Mouse (Mus musculus) kidney, adult 2 months (tissue): Measurements from ENCODE around the gene Rnf185. TPM values are rescaled to one million over a fixed set of nuclear protein-coding genes. Genes with fewer than 3 reads are reported as not detected.

Source experiments
- DNase-seq: peaks from one replicate; pipeline ENCODE4 v3.0.0; 2021
- H3K27ac ChIP-seq: fragments of 200-500 bp; 2 replicates; pipeline ENCODE4 v1.5.1; 2012; ENCODE audit warnings: low read depth, low read length, control low read depth, inconsistent platforms; ENCODE audit not compliant: insufficient read depth
- H3K27me3 ChIP-seq: fragments of 200-500 bp; replicated peaks from 2 replicates; pipeline ENCODE4 v1.6.1; 2012; ENCODE audit warnings: mild to moderate bottlenecking, moderate library complexity, low read length, inconsistent platforms; ENCODE audit not compliant: control insufficient read depth, insufficient read depth
- H3K36me3 ChIP-seq: fragments of 200-500 bp; 2 replicates; pipeline ENCODE4 v1.6.1; 2012; ENCODE audit warnings: mild to moderate bottlenecking, moderate library complexity, low read length, inconsistent platforms; ENCODE audit not compliant: control insufficient read depth, insufficient read depth
- H3K4me1 ChIP-seq: fragments of 200-500 bp; 2 replicates; pipeline ENCODE4 v1.6.1; 2011; ENCODE audit warnings: low read length; ENCODE audit not compliant: control insufficient read depth, insufficient read depth
- H3K4me3 ChIP-seq: fragments of 200-500 bp; 2 replicates; pipeline ENCODE4 v1.5.1; 2011; ENCODE audit warnings: mild to moderate bottlenecking, low read depth, low read length, control low read depth; ENCODE audit not compliant: insufficient read depth
- CTCF ChIP-seq: fragments of 200-500 bp; conservative IDR thresholded peaks from 2 replicates; pipeline ENCODE4 v1.5.1; 2011; ENCODE audit warnings: low read depth, mild to moderate bottlenecking, control low read depth, low read length, moderate library complexity, mixed read lengths; ENCODE audit not compliant: insufficient read depth, insufficient read length
- POLR2A ChIP-seq: fragments of 200-500 bp; IDR thresholded peaks from one replicate; pipeline ENCODE4 v1.6.1; 2011; ENCODE audit warnings: low read depth, low read length, control low read depth
- WGBS: fragments of 180-500 bp; shearing (Covaris S2); methylation state at CpG from one replicate; pipeline ENCODE4 v1.1.7; 2018; 5-methylcytosine and 5-hydroxymethylcytosine counted together
- polyA plus RNA-seq: library from polyadenylated mRNA; depleted of rRNA; stranded (reverse); fragments of >200 nt; gene quantifications from 2 replicates; pipeline ENCODE4 v1.2.3, GENCODE M21; 2012

The Rnf185 gene
- polyA plus RNA-seq, 1 experiment = 49.4 TPM

GRCm38 (mm10) chr11:3462846-3463245 lies 10.7 kb upstream of the Rnf185 start:
- 95% methylated on average over 1 of the region's 1 CpGs for WGBS
- H3K4me1 ChIP-seq = no peaks in the 10 kb centered on the region; the same call in 1 of the 2 replicates
- H3K4me3 ChIP-seq = no peak overlapping the region
- no peak overlapping the region for H3K27ac ChIP-seq
- TF ChIP-seq POLR2A = no peak
- no peak for TF ChIP-seq CTCF
- no peak for DNase-seq
- H3K36me3 ChIP-seq = no peaks in the 10 kb centered on the region
- no peaks in the 10 kb centered on the region for H3K27me3 ChIP-seq

DNA sequence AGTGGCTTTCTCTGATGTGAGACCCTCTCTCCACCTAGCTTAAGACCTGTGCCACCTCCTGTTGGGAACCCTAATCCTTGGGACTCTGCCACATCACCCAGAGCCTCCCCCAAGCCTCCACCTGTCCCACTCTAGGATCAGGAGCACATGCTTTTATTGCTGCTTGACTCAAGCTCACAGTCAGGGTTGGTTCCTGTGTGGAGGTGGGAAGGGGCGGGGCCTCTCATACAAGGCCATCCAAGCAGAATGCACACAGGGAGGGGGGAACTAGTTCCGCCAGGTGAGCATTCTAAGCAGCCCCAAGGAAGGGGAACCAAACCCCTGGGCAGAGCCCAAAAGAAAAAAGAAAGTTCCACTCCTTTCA lies 6.9 kb upstream of the Rnf185 start:
- no peak overlapping the region for H3K4me3 ChIP-seq
- DNase-seq = peak; percentile 38
- peaks cover 3% of the 10 kb centered on the region; the same call in 1 of the 2 replicates for H3K4me1 ChIP-seq
- 38% methylated on average over 2 of the region's 2 CpGs for WGBS
- TF ChIP-seq CTCF (no peak), POLR2A (no peak)
- H3K27ac ChIP-seq = peak overlapping the region; percentile 67
- H3K36me3 ChIP-seq = no peaks in the 10 kb centered on the region
- H3K27me3 ChIP-seq = no peaks in the 10 kb centered on the region

DNA sequence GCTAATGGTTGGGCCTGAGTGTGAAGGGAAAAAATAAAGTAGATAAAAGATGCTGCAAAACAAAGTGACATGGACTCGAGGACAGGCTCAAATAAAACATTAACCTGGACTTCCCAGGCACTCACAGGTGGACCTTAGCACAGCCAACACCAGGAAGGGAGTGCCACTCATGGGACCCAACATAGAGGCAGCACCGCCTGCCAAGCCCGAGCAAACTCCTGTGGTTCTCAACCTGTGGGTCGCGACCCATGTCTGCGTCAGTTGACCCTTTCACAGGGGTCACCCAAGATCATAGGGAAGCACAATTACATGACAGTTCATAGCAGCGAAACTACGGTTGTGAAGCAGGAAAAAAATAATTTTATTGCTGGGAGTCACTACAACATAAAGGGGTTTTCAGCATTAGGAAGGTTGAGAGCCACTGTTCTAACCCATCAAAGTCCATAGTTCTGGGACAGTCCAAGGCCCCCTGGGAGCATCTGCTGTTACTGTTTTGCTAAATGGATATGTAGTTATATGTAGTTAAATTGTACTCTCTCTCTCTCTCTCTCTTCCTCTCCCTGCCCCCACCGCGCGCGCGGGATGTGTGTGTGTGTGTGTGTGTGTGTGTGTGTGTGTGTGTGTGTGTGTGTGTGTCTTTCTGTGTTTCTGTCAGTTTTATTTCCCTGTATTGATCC lies 6.4 kb upstream of the Rnf185 start:
- Histone ChIP-seq H3K27ac (peak overlapping the region; percentile 67), H3K4me1 (peaks cover 3% of the 10 kb centered on the region; the same call in 1 of the 2 replicates), H3K4me3 (no peak overlapping the region), H3K27me3 (no peaks in the 10 kb centered on the region), H3K36me3 (no peaks in the 10 kb centered on the region)
- TF ChIP-seq CTCF = no peak
- no peak for TF ChIP-seq POLR2A
- 58% methylated on average over 11 of the region's 13 CpGs for WGBS
- peak; percentile 84 for DNase-seq

- WGBS = 29% methylated on average over 1 of the region's 1 CpGs
- H3K36me3 ChIP-seq = no peaks in the 10 kb centered on the region
- no peaks in the 10 kb centered on the region for H3K27me3 ChIP-seq
- peaks cover 3% of the 10 kb centered on the region; the same call in 1 of the 2 replicates for H3K4me1 ChIP-seq
- H3K27ac ChIP-seq = no peak overlapping the region
- H3K4me3 ChIP-seq = no peak overlapping the region
- DNase-seq = peak; percentile 82
- TF ChIP-seq POLR2A = no peak
- TF ChIP-seq CTCF = peak; percentile 84
Measured at GRCm38 (mm10) chr11:3456354-3456753, 4.2 kb upstream of the Rnf185 start.

GRCm38 (mm10) chr11:3454506-3454905 lies 2.3 kb upstream of the Rnf185 start:
- Histone ChIP-seq H3K4me1 (peaks cover 6% of the 10 kb centered on the region), H3K36me3 (no peaks in the 10 kb centered on the region), H3K27ac (no peak overlapping the region), H3K27me3 (no peaks in the 10 kb centered on the region), H3K4me3 (no peak overlapping the region)
- no peak for DNase-seq
- WGBS = 100% methylated on average over 3 of the region's 3 CpGs
- TF ChIP-seq CTCF (no peak), POLR2A (no peak)

DNA sequence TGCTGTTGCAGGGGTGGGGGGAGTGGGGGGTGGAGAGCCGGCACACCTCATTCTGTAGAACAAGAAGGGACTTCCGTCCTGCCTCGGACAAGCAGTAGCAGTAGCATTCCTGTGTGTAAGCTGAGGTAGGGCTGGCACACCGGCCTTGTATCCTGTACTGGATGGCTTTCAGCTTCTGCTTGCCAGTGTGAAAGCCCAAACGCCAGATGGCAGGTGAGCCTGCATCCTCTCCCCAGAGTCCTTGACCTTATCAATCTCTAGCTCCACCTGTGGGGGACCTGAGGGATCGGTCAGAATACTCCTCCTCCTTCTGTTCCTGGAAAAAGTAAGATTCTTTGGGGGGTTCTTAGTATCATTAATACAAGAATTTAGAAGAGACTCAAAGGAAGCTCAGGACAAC lies 1.3 kb upstream of the Rnf185 start:
- Histone ChIP-seq H3K27me3 (no peaks in the 10 kb centered on the region), H3K4me3 (no peak overlapping the region), H3K36me3 (no peaks in the 10 kb centered on the region), H3K4me1 (peaks cover 6% of the 10 kb centered on the region), H3K27ac (no peak overlapping the region)
- TF ChIP-seq CTCF (peak; percentile 56), POLR2A (no peak)
- DNase-seq = peak; percentile 30
- 42% methylated on average over 6 of the region's 6 CpGs for WGBS

DNA sequence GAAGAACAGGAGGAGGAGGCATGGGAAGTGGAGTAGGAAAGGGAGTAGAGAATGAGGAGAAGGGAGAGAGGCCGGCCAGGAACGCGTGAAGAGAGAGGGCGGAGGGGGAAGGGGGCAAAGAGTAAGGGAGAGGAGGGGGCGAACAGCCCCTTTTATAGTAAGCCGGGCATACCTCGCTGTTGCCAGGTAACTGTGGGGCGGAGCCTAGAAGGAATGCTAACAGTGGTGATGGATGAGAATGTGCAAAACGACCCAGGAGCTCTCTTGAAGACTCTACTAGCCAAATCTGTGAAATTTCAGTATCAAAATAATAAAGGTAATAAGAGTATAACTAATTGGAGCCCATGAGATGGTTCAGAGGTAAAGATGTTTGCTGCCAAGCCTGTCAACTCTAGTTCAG lies 606 bp upstream of the Rnf185 start:
- Histone ChIP-seq H3K4me3 (peak overlapping the region; percentile 77), H3K27ac (peak overlapping the region; percentile 55), H3K4me1 (peaks cover 6% of the 10 kb centered on the region), H3K36me3 (no peaks in the 10 kb centered on the region), H3K27me3 (no peaks in the 10 kb centered on the region)
- under 1% methylated on average over 9 of the region's 9 CpGs for WGBS
- no peak for TF ChIP-seq CTCF
- TF ChIP-seq POLR2A = no peak
- peak; percentile 41 for DNase-seq
